Mouse (Mus musculus) neural tube, embryonic 15.5 days (tissue): ENCODE data around the gene Kansl3. TPM values are rescaled to one million over a fixed set of nuclear protein-coding genes. Genes with fewer than 3 reads are reported as not detected.

ENCODE experiments used
- microRNA-seq: library from miRNA; unstranded; fragments of <30 nt; microRNA quantifications from one replicate; pipeline ENCODE4, GENCODE M21; 2017
- polyA plus RNA-seq: library from polyadenylated mRNA; unstranded; fragments of >200 nt; fragmentation: Nextera tagmentation; extraction: Ambion mirVana; gene quantifications from 2 replicates; pipeline ENCODE4 v1.2.1, GENCODE M21; 2015

Kansl3 gene
- polyA plus RNA-seq, 1 experiment from 2014 or later = 36.0 TPM

Small RNA genes within 50 kb of the gene (microRNA-seq; reads per million reads assigned to microRNA genes)
- not detected for gene Mir6898

Other genes starting within 250 kb of the Kansl3 start
- 43.9 and 46.0 TPM in 2 replicates for gene Uggt1, start 124.5 kb downstream of the Kansl3 start, polyA plus RNA-seq
- 2.2 and 3.2 TPM in 2 replicates for gene Neurl3, start 94.5 kb downstream of the Kansl3 start, polyA plus RNA-seq
- 3.7 and 9.8 TPM in 2 replicates for gene Arid5a, start 61.4 kb downstream of the Kansl3 start, polyA plus RNA-seq
- 1.8 and 2.0 TPM in 2 replicates for gene Fer1l5, start 3.1 kb upstream of the Kansl3 start, polyA plus RNA-seq
- 69.4 and 73.6 TPM in 2 replicates for gene Lman2l, start 76.1 kb upstream of the Kansl3 start, polyA plus RNA-seq
- 10.6 and 15.0 TPM in 2 replicates for gene Cnnm4, start 102.4 kb upstream of the Kansl3 start, polyA plus RNA-seq
- gene Cnnm3, start 142.7 kb upstream of the Kansl3 start, polyA plus RNA-seq = 3.1 and 4.5 TPM in 2 replicates
- 21.6 and 21.8 TPM in 2 replicates for gene Ankrd23, start 167.7 kb upstream of the Kansl3 start, polyA plus RNA-seq
- gene Gm42417, start 170.2 kb upstream of the Kansl3 start, polyA plus RNA-seq = 0.36 and 1.2 TPM in 2 replicates
- 29.4 and 33.0 TPM in 2 replicates for gene Ankrd39, start 178.3 kb upstream of the Kansl3 start, polyA plus RNA-seq
- 20.5 and 20.8 TPM in 2 replicates for gene Sema4c, start 189.2 kb upstream of the Kansl3 start, polyA plus RNA-seq